Mouse (Mus musculus) thymus, adult 2 months (tissue): ENCODE measurements around the gene Ubl7.

Experiments used
- CTCF ChIP-seq: fragments of 200-500 bp; IDR thresholded peaks from 2 replicates; pipeline ENCODE4 v1.5.1; 2012; ENCODE audit warnings: mild to moderate bottlenecking, control low read depth, low read length, moderate library complexity, borderline replicate concordance; ENCODE audit not compliant: control insufficient read depth, poor library complexity, insufficient read depth; ENCODE audit errors: extremely low read depth
- POLR2A ChIP-seq: fragments of 200-500 bp; IDR thresholded peaks from 2 replicates; pipeline ENCODE4 v1.6.1; 2012; ENCODE audit warnings: mild to moderate bottlenecking, low read length, control low read depth, moderate library complexity; ENCODE audit not compliant: control insufficient read depth, poor library complexity, insufficient read depth; ENCODE audit errors: extremely low read depth

- no peak for TF ChIP-seq CTCF
- no peak for TF ChIP-seq POLR2A
These were observed 11.6 kb downstream of the Ubl7 start for GRCm38 (mm10) chr9:57922381-57922780.
